Mouse (Mus musculus) layer of hippocampus, adult 9-10 months (tissue): ENCODE results near the gene Sun2.

Source experiments
- DNase-seq: peaks from one replicate; pipeline ENCODE4 v3.0.0; 2022; ENCODE audit warnings: low spot score

Sun2 gene

GRCm38 (mm10) chr15:79725190-79725789, 17.0 kb downstream of the Sun2 start:
- no peak for DNase-seq

DNA sequence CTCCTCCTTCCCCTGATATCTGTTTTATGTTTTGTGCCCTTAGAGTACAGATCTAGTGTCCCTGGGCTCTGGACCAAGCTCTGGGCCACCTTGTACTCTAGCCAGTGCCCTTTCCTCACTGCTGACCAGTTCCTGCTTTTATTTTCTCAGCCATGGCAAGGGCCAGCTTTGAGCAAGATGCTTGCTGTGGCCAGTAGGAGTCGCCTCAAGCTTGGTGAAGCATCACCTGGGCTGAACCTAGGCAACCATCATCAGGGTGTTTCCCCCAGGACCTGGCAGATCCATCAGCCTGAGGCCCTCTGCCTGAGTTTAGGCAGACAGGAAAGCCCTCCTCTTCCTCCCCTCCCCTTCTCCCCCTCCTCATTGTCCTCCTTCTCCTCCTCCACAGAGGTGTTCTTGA, 18.9 kb downstream of the Sun2 start:
- no peak for DNase-seq

- no peak for DNase-seq
Measured at GRCm38 (mm10) chr15:79720796-79721195, 21.5 kb downstream of the Sun2 start.

- no peak for DNase-seq
Measured at GRCm38 (mm10) chr15:79720267-79720666, 22.1 kb downstream of the Sun2 start.

DNA sequence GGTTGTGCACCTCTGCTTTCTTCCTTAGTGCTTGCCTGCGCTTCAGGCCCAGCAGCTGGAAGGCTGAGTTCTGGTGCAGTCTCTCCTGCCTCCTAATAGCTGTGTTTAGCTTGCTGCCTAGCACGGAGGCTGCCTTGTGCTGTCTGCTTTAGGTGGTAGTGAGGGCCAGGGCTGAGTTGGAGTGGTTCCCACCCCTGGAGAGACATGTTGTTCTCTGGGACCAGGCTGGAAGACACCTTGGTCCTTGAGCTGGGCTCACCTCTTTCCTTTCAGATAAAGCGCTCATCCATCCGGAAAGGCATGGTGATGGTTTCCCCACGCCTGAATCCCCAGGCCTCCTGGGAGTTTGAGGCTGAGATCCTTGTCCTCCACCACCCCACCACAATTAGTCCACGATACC, 25.6 kb downstream of the Sun2 start:
- DNase-seq, result no peak

- DNase-seq, result no peak
Measured at GRCm38 (mm10) chr15:79715646-79716045, 26.7 kb downstream of the Sun2 start.

DNA sequence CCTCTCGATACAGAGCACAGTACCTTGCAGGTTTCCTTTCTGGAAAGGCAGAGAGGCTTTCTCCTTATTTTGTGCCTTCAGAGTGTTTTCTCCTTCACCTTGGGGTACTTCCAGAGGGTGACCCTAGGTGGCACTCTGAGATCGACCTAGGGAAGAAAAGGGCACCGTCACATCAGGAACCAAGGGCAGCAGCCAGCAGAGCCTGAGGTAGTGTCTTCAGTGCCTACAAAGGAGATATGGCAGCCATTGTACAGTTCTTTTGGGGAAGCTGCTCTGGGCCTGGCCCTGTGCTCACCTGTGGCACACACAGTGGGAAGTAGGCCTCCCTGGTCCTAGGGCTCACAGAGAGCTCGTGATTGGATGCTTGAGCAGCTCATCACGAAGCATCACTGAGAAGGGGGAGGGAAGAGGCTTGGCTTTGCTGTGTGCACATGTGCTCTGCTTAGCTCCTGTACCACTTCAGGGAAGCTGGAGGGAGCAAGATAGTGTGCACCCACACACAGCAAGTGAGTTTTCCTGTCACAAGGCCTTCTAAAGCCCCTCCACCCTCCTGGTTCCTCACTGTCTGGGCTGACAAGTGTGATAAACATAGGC, 34.0 kb downstream of the Sun2 start:
- no peak for DNase-seq

- DNase-seq, result no peak
Measured at GRCm38 (mm10) chr15:79706603-79707214, 35.6 kb downstream of the Sun2 start.

GRCm38 (mm10) chr15:79697558-79698187, 44.7 kb downstream of the Sun2 start:
- DNase-seq, result no peak

DNA sequence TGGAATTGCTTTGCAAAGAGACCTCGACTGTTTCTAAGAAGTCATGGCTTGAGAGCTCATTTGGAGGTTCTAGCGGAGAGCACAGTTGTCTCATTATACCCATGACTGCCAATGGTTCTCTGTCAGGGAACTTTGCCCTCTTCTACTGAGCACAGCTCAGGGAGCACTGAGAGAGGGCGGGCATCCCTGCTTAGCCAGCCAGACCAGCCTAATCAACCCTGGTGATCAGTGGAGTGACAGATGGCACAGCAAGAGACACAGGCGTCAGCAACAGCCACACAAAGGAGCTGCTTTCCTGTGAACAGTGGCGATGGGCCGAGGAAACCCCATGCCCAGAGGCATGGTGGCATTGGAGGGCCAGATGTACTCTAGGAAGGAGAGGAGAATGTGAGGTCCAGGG, 45.3 kb downstream of the Sun2 start:
- DNase-seq, result no peak

- no peak for DNase-seq
Measured at GRCm38 (mm10) chr15:79696508-79696907, 45.8 kb downstream of the Sun2 start.

DNA sequence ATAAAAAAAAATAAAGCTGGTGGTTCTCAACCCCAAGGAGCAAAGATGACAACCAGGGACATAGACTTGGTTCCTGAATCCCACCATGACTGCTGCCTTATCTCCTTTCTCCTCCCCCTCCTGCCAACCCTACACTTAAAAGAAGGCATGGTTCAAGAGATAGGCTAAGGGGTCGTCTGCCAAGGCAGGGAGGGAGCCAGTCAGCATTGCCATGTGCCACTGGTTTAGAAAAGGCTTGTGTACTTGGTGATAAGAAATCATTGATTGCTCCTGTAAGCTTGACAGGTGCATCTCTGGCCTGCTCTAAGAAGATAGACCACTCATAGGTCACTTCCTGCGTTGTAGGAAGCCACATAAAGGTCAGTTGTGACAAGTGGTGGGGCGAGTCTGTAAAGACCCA, 46.8 kb downstream of the Sun2 start:
- DNase-seq, result no peak

- no peak for DNase-seq
Measured at GRCm38 (mm10) chr15:79694512-79694911, 47.8 kb downstream of the Sun2 start.

- no peak for DNase-seq
Measured at GRCm38 (mm10) chr15:79693740-79694139, 48.6 kb downstream of the Sun2 start.

DNA sequence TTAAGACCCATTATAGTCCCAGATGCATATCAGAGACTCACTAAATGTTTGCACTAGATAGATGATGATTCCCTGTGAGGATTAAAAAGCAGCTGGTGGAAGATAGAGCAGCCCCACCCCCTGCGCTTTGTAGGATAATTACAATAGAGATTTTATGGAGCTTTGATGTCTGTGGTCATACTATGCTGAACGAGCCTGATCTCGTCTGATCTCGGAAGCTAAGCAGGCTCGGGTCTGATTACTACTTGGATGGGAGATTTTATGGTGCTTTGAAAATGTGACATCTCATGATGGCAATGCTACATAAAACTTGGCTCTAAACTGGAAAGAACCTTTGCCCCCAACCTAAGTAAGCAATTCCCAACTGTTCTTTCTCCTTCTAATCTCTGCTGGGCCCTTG, 50.0 kb downstream of the Sun2 start:
- DNase-seq, result no peak

GRCm38 (mm10) chr15:79691023-79691508, 51.3 kb downstream of the Sun2 start:
- DNase-seq, result no peak

- peak; percentile 99 for DNase-seq
Measured at GRCm38 (mm10) chr15:79690426-79691022, 51.8 kb downstream of the Sun2 start, which contains the start of gene Gtpbp1. Gtpbp1 (plus strand) TSS chr15:79690845.

DNA sequence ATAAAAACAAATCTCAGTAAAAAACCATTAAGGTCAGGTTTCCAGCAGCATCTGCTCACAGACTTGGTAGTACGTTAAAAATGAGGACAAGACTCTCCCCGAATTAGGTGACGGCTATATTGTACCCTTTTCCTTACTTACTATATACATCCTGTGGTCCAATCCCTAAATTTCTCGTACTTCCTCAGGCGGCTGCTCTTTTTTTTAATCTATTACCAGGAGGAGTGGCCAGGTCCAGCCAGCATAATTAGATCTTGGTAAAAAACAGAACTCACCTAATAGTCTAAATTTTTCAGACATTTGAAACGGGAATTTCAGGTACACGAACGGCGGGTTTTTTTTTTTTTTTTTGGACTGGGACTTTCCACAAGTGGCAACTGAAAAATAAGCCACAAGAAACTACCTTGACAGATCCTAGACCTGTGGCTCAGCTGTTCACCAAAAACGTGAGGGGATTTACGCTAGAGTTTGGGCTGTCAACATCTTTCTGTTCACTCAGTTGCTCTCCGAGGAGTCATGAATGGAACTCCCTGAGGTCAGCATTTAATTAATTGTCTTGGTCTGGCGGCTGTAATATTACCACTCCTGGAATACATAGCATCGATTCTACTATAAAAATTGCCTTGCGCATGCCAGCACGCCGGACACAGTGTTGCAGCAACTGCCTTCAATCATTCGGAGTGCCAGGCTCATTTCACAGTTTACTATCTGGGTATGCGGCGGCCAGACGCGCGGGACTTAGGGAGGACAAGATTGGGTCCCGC, 52.5 kb downstream of the Sun2 start:
- DNase-seq, result no peak

DNA sequence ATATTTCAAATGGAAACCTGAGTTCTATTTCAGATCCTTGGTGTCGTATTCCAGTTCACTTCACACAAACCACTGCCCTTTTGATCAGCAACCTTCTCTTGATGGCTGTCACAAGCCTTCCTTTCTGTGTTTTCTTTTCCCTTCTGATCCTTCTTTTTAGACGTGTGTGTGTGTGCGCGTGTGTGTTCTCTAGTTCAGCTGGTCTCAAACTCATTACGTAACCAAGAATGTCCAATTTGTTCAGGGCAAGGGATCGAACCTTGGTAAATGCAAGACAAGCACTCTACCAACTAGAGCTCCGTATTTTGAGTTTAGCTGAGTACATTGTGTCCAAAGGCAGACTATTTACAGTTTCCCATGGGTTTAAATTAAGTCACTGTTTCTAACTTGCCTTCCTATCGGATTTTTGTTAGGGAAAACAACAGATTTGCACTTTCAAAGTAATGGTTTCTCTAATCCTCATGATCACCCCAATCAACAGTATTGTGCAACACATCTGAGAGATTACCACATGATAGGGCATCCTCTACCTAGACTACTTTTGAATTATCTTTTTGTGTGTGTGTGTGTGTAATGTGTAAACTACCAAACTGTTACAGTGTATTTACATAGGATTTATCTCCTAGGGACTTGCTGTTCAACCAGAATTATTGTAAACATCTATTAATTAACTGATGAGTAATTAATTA, 53.9 kb downstream of the Sun2 start:
- no peak for DNase-seq

GRCm38 (mm10) chr15:79687646-79688267, 54.6 kb downstream of the Sun2 start, which contains the start of gene Josd1:
Josd1 (minus strand) TSS chr15:79687919.
- DNase-seq, result peak; percentile 84

GRCm38 (mm10) chr15:79687175-79687574, 55.2 kb downstream of the Sun2 start:
- no peak for DNase-seq
